Mouse (Mus musculus): Measurements from ENCODE around the gene Kdm2b.
A peak's percentile ranks its signal among the peaks of the same experiment; 100 is the strongest.

Gene Kdm2b

GRCm38 (mm10) chr5:122841126-122841525 lies 148.5 kb downstream of the Kdm2b start:
- no peak for DNase-seq (ENCODE audit: low read depth)

- no peak for DNase-seq (ENCODE audit: low read depth)
These were observed 156.6 kb downstream of the Kdm2b start for GRCm38 (mm10) chr5:122832996-122833395.

- no peak for DNase-seq (ENCODE audit: low read depth)
These were observed 157.1 kb downstream of the Kdm2b start for GRCm38 (mm10) chr5:122832536-122832935.

- no peak for DNase-seq (ENCODE audit: low read depth)
These were observed 164.5 kb downstream of the Kdm2b start for GRCm38 (mm10) chr5:122825099-122825498.

GRCm38 (mm10) chr5:122824450-122824849 lies 165.2 kb downstream of the Kdm2b start:
- DNase-seq (ENCODE audit: low read depth): no peak

- DNase-seq (ENCODE audit: low read depth): no peak
These were observed 165.6 kb downstream of the Kdm2b start for GRCm38 (mm10) chr5:122823976-122824375.

DNA sequence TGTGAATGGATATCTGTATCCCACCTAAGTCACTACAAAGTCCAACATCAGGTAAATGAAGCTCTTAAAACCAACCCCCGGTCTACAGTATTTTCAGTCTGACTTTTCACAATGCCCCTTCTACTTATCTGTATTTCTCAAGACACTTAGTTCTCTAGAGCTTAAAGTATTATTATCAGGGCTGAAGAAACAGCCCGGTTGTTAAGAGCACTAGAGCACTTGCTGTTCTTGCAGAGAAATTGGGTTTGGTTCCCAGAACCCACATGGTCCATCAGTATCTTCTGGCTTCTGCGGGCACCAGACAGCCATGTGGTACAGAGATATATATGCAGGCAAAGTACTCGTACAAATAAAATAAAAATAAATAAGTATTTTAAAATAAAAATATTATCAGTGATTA lies 167.2 kb downstream of the Kdm2b start:
- peak; percentile 72 for DNase-seq (ENCODE audit: low read depth)

DNA sequence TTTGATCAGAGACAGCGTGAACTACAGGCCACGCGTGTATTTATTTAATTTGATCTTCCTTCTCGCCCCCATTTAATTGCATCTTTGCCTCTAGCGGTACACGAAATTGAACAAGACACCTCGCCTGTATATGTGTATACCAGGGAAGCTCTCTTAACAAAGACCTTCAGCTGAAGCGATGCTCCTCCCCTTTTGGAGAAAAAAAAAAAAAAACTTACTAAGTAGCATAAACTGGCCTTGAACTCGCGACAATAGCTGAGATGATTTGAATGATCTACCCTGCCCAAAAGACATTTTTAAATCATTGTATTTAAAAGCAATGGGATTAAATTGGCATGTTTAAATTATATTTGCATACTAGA lies 168.1 kb downstream of the Kdm2b start:
- no peak for DNase-seq (ENCODE audit: low read depth)

- DNase-seq (ENCODE audit: low read depth): peak; percentile 97
These were observed 168.7 kb downstream of the Kdm2b start, which contains the start of gene Anapc5 for GRCm38 (mm10) chr5:122820777-122821523. Gene Anapc5 (minus strand): TSS chr5:122821339.
